ENCODE assay signal across 10 mouse cellular contexts in genomic region chr7:31002650-31003049, GRCm38 (mm10). TPM values are rescaled to one million over a fixed set of nuclear protein-coding genes. Genes with fewer than 3 reads are reported as not detected.
DNase-seq lines count a peak whose midpoint lies in the region; ATAC-seq lines count a peak whose summit lies in the region.
"Had no signal": no experiment of that assay in that cellular context is flagged by ENCODE, and none has a peak within 500 bp of the region (broad histone marks: within the 10 kb centered on the region; RNA-seq: fewer than 3 reads in every experiment).

No protein-coding gene starts in this region.

- peak; percentile 80 for DNase-seq in lung, postnatal 36 days
- peak; percentile 56 for DNase-seq in thymus, postnatal 0 days (ENCODE audit: low spot score)
- DNase-seq in adipocyte (ENCODE audit: low spot score): no peak
- DNase-seq in gastrocnemius, postnatal 36 days: no peak
- DNase-seq: right cerebral cortex, postnatal 4 days had no signal

- no peaks in the 10 kb centered on the region for H3K36me3 ChIP-seq in intestine, embryonic 16.5 days (ENCODE audit: control insufficient read depth, insufficient read depth, low read length)
- no peaks in the 10 kb centered on the region for H3K36me3 ChIP-seq in intestine, embryonic 15.5 days
- H3K36me3 ChIP-seq in forebrain, embryonic 16.5 days (ENCODE audit: control insufficient read depth, insufficient read depth): no peaks in the 10 kb centered on the region

- no peak for ATAC-seq in intestine, embryonic 16.5 days
- no peak for ATAC-seq in intestine, embryonic 15.5 days
- ATAC-seq in inflammation-experienced regulatory T-cells, adult 6 months: peak; percentile 89
- no peak for ATAC-seq in forebrain, embryonic 16.5 days
- ATAC-seq: Patski had no signal

- no peaks in the 10 kb centered on the region for H3K9me3 ChIP-seq in intestine, embryonic 16.5 days (ENCODE audit: control insufficient read depth, low read length)
- no peaks in the 10 kb centered on the region for H3K9me3 ChIP-seq in intestine, embryonic 15.5 days
- no peaks in the 10 kb centered on the region for H3K9me3 ChIP-seq in forebrain, embryonic 16.5 days (ENCODE audit: control insufficient read depth, low read length)

- H3K27me3 ChIP-seq in intestine, embryonic 16.5 days (replicated peaks; ENCODE audit: control insufficient read depth, insufficient read depth, low read length): no peaks in the 10 kb centered on the region
- no peaks in the 10 kb centered on the region for H3K27me3 ChIP-seq in intestine, embryonic 15.5 days (replicated peaks)
- no peaks in the 10 kb centered on the region for H3K27me3 ChIP-seq in forebrain, embryonic 16.5 days (replicated peaks; ENCODE audit: control insufficient read depth, insufficient read depth, low read length)
- H3K27me3 ChIP-seq: Patski had no signal

- WGBS in intestine, embryonic 16.5 days: 59% methylated on average over 8 of the region's 8 CpGs
- 58% methylated on average over 8 of the region's 8 CpGs for WGBS in intestine, embryonic 15.5 days
- WGBS in forebrain, embryonic 16.5 days: 85% methylated on average over 8 of the region's 8 CpGs

- H3K4me1 ChIP-seq in intestine, embryonic 16.5 days (ENCODE audit: control insufficient read depth, insufficient read depth, low read length): peaks cover 6% of the 10 kb centered on the region
- H3K4me1 ChIP-seq in intestine, embryonic 15.5 days (replicated peaks): 0 out of 2 replicates have a peak, but pooled peaks cover 4% of the 10 kb centered on the region
- H3K4me1 ChIP-seq in forebrain, embryonic 16.5 days (replicated peaks; ENCODE audit: control insufficient read depth, insufficient read depth, low read length): no peaks in the 10 kb centered on the region

- no peak overlapping the region for H3K9ac ChIP-seq in intestine, embryonic 16.5 days (ENCODE audit: low read depth, low read length)
- no peak overlapping the region for H3K9ac ChIP-seq in intestine, embryonic 15.5 days
- H3K9ac ChIP-seq in forebrain, embryonic 16.5 days (replicated peaks; ENCODE audit: low read depth, low read length): no peak overlapping the region

- no peak overlapping the region for H3K4me3 ChIP-seq in intestine, embryonic 16.5 days (ENCODE audit: low read length)
- H3K4me3 ChIP-seq in intestine, embryonic 15.5 days (replicated peaks): no peak overlapping the region
- H3K4me3 ChIP-seq in forebrain, embryonic 16.5 days (replicated peaks; ENCODE audit: low read length): no peak overlapping the region

- intact Hi-C loops in gastrocnemius, postnatal 36 days (cut with DNase I): no loop called here

- 0 out of 2 replicates have a peak overlapping the region, but pooled peaks have one; percentile 21 for H3K27ac ChIP-seq in intestine, embryonic 16.5 days (ENCODE audit: low read length)
- H3K27ac ChIP-seq in intestine, embryonic 15.5 days: no peak overlapping the region
- H3K27ac ChIP-seq in forebrain, embryonic 16.5 days (ENCODE audit: low read length): no peak overlapping the region

- H3K4me2 ChIP-seq in intestine, embryonic 16.5 days (ENCODE audit: low read depth, low read length): no peak overlapping the region
- H3K4me2 ChIP-seq in intestine, embryonic 15.5 days (replicated peaks): no peak overlapping the region
- no peak overlapping the region for H3K4me2 ChIP-seq in forebrain, embryonic 16.5 days (ENCODE audit: low read length)

RNA-seq across cellular contexts. Expression of gene Fam187b, which starts 29.1 kb away (rescaled TPM):
- polyA plus RNA-seq in intestine, embryonic 16.5 days (2015; fragmentation: Nextera tagmentation; extraction: Ambion mirVana): 12.8 and 13.7 TPM in 2 replicates
- 10.1 and 11.4 TPM in 2 replicates for polyA plus RNA-seq in intestine, embryonic 15.5 days (2015; fragmentation: Nextera tagmentation; extraction: Ambion mirVana)
- 1 to 10 TPM in 1 of 3 experiments, under 1 TPM in 2; 0.55 to 1.0 (median 0.96) TPM for polyA plus RNA-seq in inflammation-experienced regulatory T-cells, adult 6 months (2017; shearing (Covaris generic))
- 1.3 and 1.6 TPM in 2 replicates for polyA plus RNA-seq in thymus, postnatal 0 days (2015; fragmentation: Nextera tagmentation; extraction: Ambion mirVana)
- polyA plus RNA-seq in forebrain, embryonic 16.5 days (2015; fragmentation: Nextera tagmentation; extraction: Ambion mirVana): 0.26 and 0.42 TPM in 2 replicates
- total RNA-seq in gastrocnemius, postnatal 36 days (2021): not detected

RNA-seq across cellular contexts. Expression of gene Lsr, which starts 29.4 kb away (rescaled TPM):
- polyA plus RNA-seq in intestine, embryonic 16.5 days (2015; fragmentation: Nextera tagmentation; extraction: Ambion mirVana): 164 and 166 TPM in 2 replicates
- 146 and 163 TPM in 2 replicates for polyA plus RNA-seq in intestine, embryonic 15.5 days (2015; fragmentation: Nextera tagmentation; extraction: Ambion mirVana)
- 1 to 10 TPM; 1.1 to 2.1 (median 1.4) TPM for polyA plus RNA-seq in inflammation-experienced regulatory T-cells, adult 6 months (2017; shearing (Covaris generic))
- 12.7 and 13.8 TPM in 2 replicates for polyA plus RNA-seq in thymus, postnatal 0 days (2015; fragmentation: Nextera tagmentation; extraction: Ambion mirVana)
- 21.3 and 23.2 TPM in 2 replicates for polyA plus RNA-seq in forebrain, embryonic 16.5 days (2015; fragmentation: Nextera tagmentation; extraction: Ambion mirVana)
- under 1 TPM in 1 of 2 experiments, not detected in 1; 0.49 TPM for total RNA-seq in gastrocnemius, postnatal 36 days (2021)

RNA-seq across cellular contexts. Expression of gene Fxyd5, which starts 39.6 kb away (rescaled TPM):
- 22.5 and 26.9 TPM in 2 replicates for polyA plus RNA-seq in intestine, embryonic 16.5 days (2015; fragmentation: Nextera tagmentation; extraction: Ambion mirVana)
- 21.7 and 29.8 TPM in 2 replicates for polyA plus RNA-seq in intestine, embryonic 15.5 days (2015; fragmentation: Nextera tagmentation; extraction: Ambion mirVana)
- 1,000 to 10,000 TPM; 1,847 to 2,152 (median 2,080) TPM for polyA plus RNA-seq in inflammation-experienced regulatory T-cells, adult 6 months (2017; shearing (Covaris generic))
- 113 and 125 TPM in 2 replicates for polyA plus RNA-seq in thymus, postnatal 0 days (2015; fragmentation: Nextera tagmentation; extraction: Ambion mirVana)
- polyA plus RNA-seq in forebrain, embryonic 16.5 days (2015; fragmentation: Nextera tagmentation; extraction: Ambion mirVana): 21.7 and 23.4 TPM in 2 replicates
- 10 to 100 TPM in 1 of 2 experiments, 1 to 10 TPM in 1; 9.6 to 11.3 TPM for total RNA-seq in gastrocnemius, postnatal 36 days (2021)

RNA-seq across cellular contexts. Expression of gene Usf2, which starts 46.0 kb away (rescaled TPM):
- polyA plus RNA-seq in intestine, embryonic 16.5 days (2015; fragmentation: Nextera tagmentation; extraction: Ambion mirVana): 12.9 and 13.3 TPM in 2 replicates
- polyA plus RNA-seq in intestine, embryonic 15.5 days (2015; fragmentation: Nextera tagmentation; extraction: Ambion mirVana): 17.5 and 18.1 TPM in 2 replicates
- 10 to 100 TPM in 2 of 3 experiments, 1 to 10 TPM in 1; 8.8 to 18.8 (median 13.6) TPM for polyA plus RNA-seq in inflammation-experienced regulatory T-cells, adult 6 months (2017; shearing (Covaris generic))
- 20.7 and 23.6 TPM in 2 replicates for polyA plus RNA-seq in thymus, postnatal 0 days (2015; fragmentation: Nextera tagmentation; extraction: Ambion mirVana)
- 30.0 and 32.3 TPM in 2 replicates for polyA plus RNA-seq in forebrain, embryonic 16.5 days (2015; fragmentation: Nextera tagmentation; extraction: Ambion mirVana)
- total RNA-seq in gastrocnemius, postnatal 36 days (2021): 10 to 100 TPM; 74.5 to 80.7 TPM

RNA-seq across cellular contexts. Expression of gene Fxyd7, which starts 48.6 kb away (rescaled TPM):
- polyA plus RNA-seq in intestine, embryonic 16.5 days (2015; fragmentation: Nextera tagmentation; extraction: Ambion mirVana): 20.1 and 22.0 TPM in 2 replicates
- 20.3 and 20.7 TPM in 2 replicates for polyA plus RNA-seq in intestine, embryonic 15.5 days (2015; fragmentation: Nextera tagmentation; extraction: Ambion mirVana)
- not detected for polyA plus RNA-seq in inflammation-experienced regulatory T-cells, adult 6 months (2017; shearing (Covaris generic))
- polyA plus RNA-seq in thymus, postnatal 0 days (2015; fragmentation: Nextera tagmentation; extraction: Ambion mirVana): 0.35 and 0.48 TPM in 2 replicates
- 51.0 and 95.0 TPM in 2 replicates for polyA plus RNA-seq in forebrain, embryonic 16.5 days (2015; fragmentation: Nextera tagmentation; extraction: Ambion mirVana)
- 1 to 10 TPM; 1.7 to 1.8 TPM for total RNA-seq in gastrocnemius, postnatal 36 days (2021)
- polyA plus RNA-seq: Patski had no signal

Comparison
In these comparisons a context has a peak if more than half of its experiments do, and no peak if none do; other contexts are left out.
1. DNase-seq: peak in lung, postnatal 36 days (single experiment) and thymus, postnatal 0 days (single experiment); none in adipocyte (single experiment) and gastrocnemius, postnatal 36 days (0 of 2).
2. RNA of gene Fxyd5, which starts 39.6 kb away (polyA plus RNA-seq): 1,847 to 2,152 TPM in inflammation-experienced regulatory T-cells, adult 6 months; 113 to 125 TPM in thymus, postnatal 0 days, 22.5 to 26.9 TPM in intestine, embryonic 16.5 days, 21.7 to 29.8 TPM in intestine, embryonic 15.5 days and 21.7 to 23.4 TPM in forebrain, embryonic 16.5 days; every median in the first group is over 10 times any median in the second.